Mouse (Mus musculus) CH12F3 (cell line): Measurements from ENCODE around the gene Angel2.
"Not testable (repeated sequence)": the region's sequence is repeated elsewhere in the genome, so short reads cannot be mapped to it uniquely, and the experiment has no call there.

Experiments
- in situ Hi-C: fragments of 300-500 bp; cut with MboI; formaldehyde crosslinking; loops from 2 replicates; pipeline ENCODE4 v1.14.3; 2020; ENCODE audit warnings: low sequenced_read_pairs

The Angel2 gene

GRCm38 (mm10) chr1:190924812-190925211 lies at the start of gene Angel2:
TSS of gene Angel2 (plus strand) at chr1:190925112.
- in situ Hi-C loops = not testable (repeated sequence)

GRCm38 (mm10) chr1:190875751-190876150 lies 49.2 kb upstream of the Angel2 start:
- in situ Hi-C loops = no loop called here

GRCm38 (mm10) chr1:190880638-190881037 lies 44.3 kb upstream of the Angel2 start:
- in situ Hi-C loops = no loop called here

- in situ Hi-C loops = no loop called here
Observed at GRCm38 (mm10) chr1:190881422-190881821, 43.5 kb upstream of the Angel2 start.

- in situ Hi-C loops = no loop called here
Observed at GRCm38 (mm10) chr1:190886014-190886413, 38.9 kb upstream of the Angel2 start.

- in situ Hi-C loops = no loop called here
Observed at GRCm38 (mm10) chr1:190888031-190888430, 36.9 kb upstream of the Angel2 start.

GRCm38 (mm10) chr1:190888646-190889045 lies 36.3 kb upstream of the Angel2 start:
- in situ Hi-C loops = no loop called here

GRCm38 (mm10) chr1:190893559-190894167 lies 31.2 kb upstream of the Angel2 start:
- in situ Hi-C loops = no loop called here

- in situ Hi-C loops = no loop called here
Observed at GRCm38 (mm10) chr1:190898186-190898585, 26.7 kb upstream of the Angel2 start.

GRCm38 (mm10) chr1:190898899-190899575 lies 25.9 kb upstream of the Angel2 start:
- in situ Hi-C loops = no loop called here

- in situ Hi-C loops = no loop called here
Observed at GRCm38 (mm10) chr1:190901082-190901481, 23.8 kb upstream of the Angel2 start.

GRCm38 (mm10) chr1:190904136-190904535 lies 20.8 kb upstream of the Angel2 start:
- in situ Hi-C loops = no loop called here

- in situ Hi-C loops = no loop called here
Observed at GRCm38 (mm10) chr1:190904714-190905113, 20.2 kb upstream of the Angel2 start.

GRCm38 (mm10) chr1:190910836-190911235 lies 14.1 kb upstream of the Angel2 start:
- in situ Hi-C loops = no loop called here

- in situ Hi-C loops = no loop called here
Observed at GRCm38 (mm10) chr1:190911415-190912123, 13.3 kb upstream of the Angel2 start, which contains the start of gene Rps6kc1. TSS of gene Rps6kc1 (minus strand) at chr1:190911770.

GRCm38 (mm10) chr1:190912623-190913022 lies 12.3 kb upstream of the Angel2 start:
- in situ Hi-C loops = no loop called here

- in situ Hi-C loops = no loop called here
Observed at GRCm38 (mm10) chr1:190918938-190919337, 6.0 kb upstream of the Angel2 start.

- in situ Hi-C loops = no loop called here
Observed at GRCm38 (mm10) chr1:190919725-190920469, 5.0 kb upstream of the Angel2 start.

- in situ Hi-C loops = no loop called here
Observed at GRCm38 (mm10) chr1:190927311-190927710, 2.4 kb downstream of the Angel2 start.

- in situ Hi-C loops = no loop called here
Observed at GRCm38 (mm10) chr1:190927751-190928369, 2.9 kb downstream of the Angel2 start.
